Mouse (Mus musculus): ENCODE measurements at regions not wholly inside any gene's neighbourhood (a gene's known extent, or its start where the extent isn't known, plus 50 kb on each side); places are given as distances from the start of the nearest gene placed in this dataset.
"Not testable (repeated sequence)": the region's sequence is repeated elsewhere in the genome, so short reads cannot be mapped to it uniquely, and the experiment has no call there.

DNA sequence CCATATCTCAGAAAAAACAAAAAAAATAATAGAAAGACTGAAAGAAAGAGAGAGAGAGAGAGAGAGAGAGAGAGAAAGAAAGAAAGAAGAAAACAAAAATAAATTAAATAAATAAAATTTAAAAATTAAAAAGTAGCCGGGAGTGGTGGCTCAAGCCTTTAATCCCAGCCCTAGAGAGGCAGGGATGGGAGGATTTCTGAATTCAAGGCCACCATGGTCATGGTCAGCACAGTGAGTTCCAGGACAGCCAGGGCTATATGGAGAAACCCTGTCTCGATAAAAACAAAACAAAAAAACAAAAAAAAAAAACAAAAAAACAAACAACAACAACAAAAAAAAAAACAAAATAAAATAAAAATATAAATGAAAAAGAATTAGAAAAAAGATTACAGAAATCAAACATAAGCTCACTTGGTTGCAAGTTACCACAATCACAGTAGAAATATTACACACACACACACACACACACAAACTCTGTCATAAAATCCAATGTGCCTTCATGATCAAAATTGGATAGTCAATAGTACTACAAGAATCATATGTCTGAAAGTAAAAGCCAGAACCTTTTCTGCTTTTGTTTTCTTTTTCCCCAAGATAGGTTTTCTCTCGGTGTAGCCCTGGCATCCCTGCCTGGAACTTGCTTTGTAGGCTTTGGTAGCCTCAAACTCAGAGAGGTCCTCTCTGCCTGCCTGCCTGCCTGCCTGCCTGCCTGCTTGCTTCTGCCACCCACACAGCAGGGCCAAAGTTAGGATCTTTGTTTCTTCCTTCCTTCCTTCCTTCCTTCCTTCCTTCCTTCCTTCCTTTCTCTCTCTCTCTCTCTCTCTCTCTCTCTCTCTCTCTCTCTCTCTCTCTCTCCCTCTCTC lies 476.1 kb upstream of the Olfr161 start:
- H3K36me3 ChIP-seq (ENCODE audit: control insufficient read depth, insufficient read depth, low read length); H3K4me1 ChIP-seq (ENCODE audit: control insufficient read depth, insufficient read depth, low read length); H3K27ac ChIP-seq (ENCODE audit: low read length); H3K4me2 ChIP-seq (ENCODE audit: low read length); H3K9me3 ChIP-seq (replicated peaks; ENCODE audit: control insufficient read depth, low read length, poor library complexity, severe bottlenecking); H3K9ac ChIP-seq (ENCODE audit: low read depth, low read length); H3K4me3 ChIP-seq (ENCODE audit: low read depth, low read length); H3K27me3 ChIP-seq (ENCODE audit: control insufficient read depth, insufficient read depth, low read depth, low read length): not testable (repeated sequence)
- ATAC-seq, result peak; percentile 94
- WGBS, result 77% methylated on average over 2 of the region's 3 CpGs

DNA sequence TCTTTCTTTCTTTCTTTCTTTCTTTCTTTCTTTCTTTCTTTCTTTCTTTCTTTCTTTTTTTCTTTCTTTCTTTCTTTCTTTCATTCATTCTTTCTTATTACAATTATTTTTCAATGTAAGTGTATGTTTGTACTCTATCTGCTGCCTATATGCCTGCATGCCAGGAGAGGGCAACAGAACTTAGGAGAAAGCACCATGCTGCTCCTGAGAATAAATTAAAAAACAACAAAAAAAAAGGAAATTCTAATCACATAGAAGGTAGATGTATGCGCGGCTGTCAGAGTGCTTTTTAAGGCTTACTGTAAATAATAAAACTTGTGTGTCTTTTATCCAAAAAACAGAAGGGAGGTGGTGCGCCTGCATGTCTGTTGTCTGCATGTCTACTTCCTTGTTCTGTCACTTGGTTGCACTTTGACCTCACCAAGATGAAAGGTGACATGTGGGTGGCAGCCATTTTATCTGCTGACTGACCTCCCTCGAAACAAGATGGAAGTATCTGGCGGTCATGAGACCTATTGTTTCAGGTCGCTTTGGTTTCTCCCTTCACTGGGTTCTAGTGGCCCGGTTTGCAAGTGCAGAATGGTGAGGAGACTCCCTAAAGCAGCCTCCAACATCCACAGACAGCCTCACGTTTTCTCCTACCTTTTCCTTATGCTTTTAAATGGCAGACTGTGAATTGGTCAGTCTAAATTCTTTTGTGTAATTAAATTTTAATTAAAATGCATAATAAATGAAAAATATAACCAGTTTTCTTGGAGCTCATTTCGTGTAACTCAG lies 475.3 kb upstream of the Olfr161 start:
- H3K4me2 ChIP-seq (ENCODE audit: low read length); H3K9me3 ChIP-seq (replicated peaks; ENCODE audit: control insufficient read depth, low read length, poor library complexity, severe bottlenecking); H3K4me1 ChIP-seq (ENCODE audit: control insufficient read depth, insufficient read depth, low read length); H3K27ac ChIP-seq (ENCODE audit: low read length); H3K9ac ChIP-seq (ENCODE audit: low read depth, low read length); H3K27me3 ChIP-seq (ENCODE audit: control insufficient read depth, insufficient read depth, low read depth, low read length); H3K36me3 ChIP-seq (ENCODE audit: control insufficient read depth, insufficient read depth, low read length); H3K4me3 ChIP-seq (ENCODE audit: low read depth, low read length): not testable (repeated sequence)
- ATAC-seq, result peak; percentile 88
- WGBS, result 70% methylated on average over 8 of the region's 9 CpGs

DNA sequence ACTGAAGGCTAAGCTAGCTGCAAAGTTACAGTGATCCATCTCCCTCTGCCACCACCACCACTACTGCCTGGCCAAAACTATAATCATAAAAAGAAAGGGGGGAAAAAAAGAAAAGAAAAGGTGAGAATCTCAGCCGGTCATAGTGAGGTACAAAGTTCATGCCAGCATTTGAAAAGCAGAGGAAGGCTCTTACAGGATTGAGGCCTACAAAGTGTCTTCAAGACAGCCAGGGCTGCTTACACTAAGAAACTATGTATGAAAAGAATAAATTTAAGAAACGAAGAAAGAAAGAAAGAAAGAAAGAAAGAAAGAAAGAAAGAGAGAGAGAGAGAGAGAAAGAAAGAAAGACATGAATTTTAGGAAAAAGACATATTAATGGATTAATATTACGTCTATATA lies 474.7 kb upstream of the Olfr161 start:
- WGBS, result 86% methylated on average over 2 of the region's 3 CpGs
- H3K36me3 ChIP-seq (ENCODE audit: control insufficient read depth, insufficient read depth, low read length); H3K4me2 ChIP-seq (ENCODE audit: low read length); H3K27ac ChIP-seq (ENCODE audit: low read length); H3K4me3 ChIP-seq (ENCODE audit: low read depth, low read length); H3K9me3 ChIP-seq (replicated peaks; ENCODE audit: control insufficient read depth, low read length, poor library complexity, severe bottlenecking); H3K4me1 ChIP-seq (ENCODE audit: control insufficient read depth, insufficient read depth, low read length); ATAC-seq; H3K27me3 ChIP-seq (ENCODE audit: control insufficient read depth, insufficient read depth, low read depth, low read length); H3K9ac ChIP-seq (ENCODE audit: low read depth, low read length): not testable (repeated sequence)

DNA sequence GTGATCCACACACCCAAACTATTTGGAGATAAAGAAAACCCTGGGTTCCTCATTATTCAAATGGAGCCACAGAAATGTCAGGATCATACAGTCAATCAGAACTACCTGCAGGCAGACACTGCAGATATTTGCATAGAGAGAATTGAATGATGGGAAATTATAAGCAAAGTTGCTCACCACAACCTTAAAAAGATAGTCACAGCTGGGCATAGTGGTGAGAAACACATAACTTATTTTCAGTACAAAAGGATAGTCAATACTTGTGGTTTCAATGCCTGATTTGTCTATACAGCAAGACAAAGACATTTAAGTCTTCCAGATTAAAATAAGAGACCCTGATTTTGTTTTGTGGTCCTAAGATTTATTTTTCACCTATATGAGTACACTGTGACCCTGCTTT lies 469.6 kb upstream of the Olfr161 start:
- H3K4me1 ChIP-seq (ENCODE audit: control insufficient read depth, insufficient read depth, low read length); H3K27ac ChIP-seq (ENCODE audit: low read length); H3K27me3 ChIP-seq (ENCODE audit: control insufficient read depth, insufficient read depth, low read depth, low read length); H3K9me3 ChIP-seq (replicated peaks; ENCODE audit: control insufficient read depth, low read length, poor library complexity, severe bottlenecking); H3K9ac ChIP-seq (ENCODE audit: low read depth, low read length); H3K36me3 ChIP-seq (ENCODE audit: control insufficient read depth, insufficient read depth, low read length); ATAC-seq; H3K4me3 ChIP-seq (ENCODE audit: low read depth, low read length); H3K4me2 ChIP-seq (ENCODE audit: low read length): not testable (repeated sequence)

DNA sequence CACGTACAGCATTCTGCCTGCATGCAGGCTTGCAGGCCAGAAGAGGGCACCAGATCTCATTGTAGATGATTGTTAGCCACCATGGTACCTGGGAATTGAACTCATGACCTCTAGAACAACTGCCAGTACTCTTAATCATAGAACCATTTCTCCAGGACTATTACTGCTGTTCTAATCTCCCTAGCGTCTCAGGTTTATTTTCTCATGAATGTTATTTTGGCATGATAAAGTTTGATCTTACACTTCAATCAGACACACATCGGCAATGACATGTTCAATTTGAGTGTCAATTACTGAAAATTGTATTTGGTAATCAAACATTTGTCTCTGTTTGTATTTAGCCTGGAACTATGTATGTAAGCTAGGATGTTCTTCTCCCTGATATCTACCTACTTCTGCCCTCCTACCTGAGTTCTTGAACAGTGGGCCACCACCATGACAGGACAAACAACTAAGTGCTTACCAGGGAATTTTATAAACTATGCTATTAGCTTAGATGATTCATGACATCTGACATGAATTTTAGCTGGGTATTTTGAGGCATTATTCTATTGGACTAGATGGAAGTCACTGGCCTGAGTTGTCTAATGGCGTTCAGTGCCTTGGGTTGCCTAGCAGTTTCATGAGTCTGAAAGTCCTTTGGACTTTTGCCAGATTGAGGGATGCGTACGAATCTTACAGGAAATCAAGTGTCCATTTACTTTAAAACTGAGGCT lies 468.5 kb upstream of the Olfr161 start:
- H3K36me3 ChIP-seq (ENCODE audit: control insufficient read depth, insufficient read depth, low read length); H3K4me2 ChIP-seq (ENCODE audit: low read length); H3K4me3 ChIP-seq (ENCODE audit: low read depth, low read length); H3K27ac ChIP-seq (ENCODE audit: low read length); H3K4me1 ChIP-seq (ENCODE audit: control insufficient read depth, insufficient read depth, low read length); ATAC-seq; H3K27me3 ChIP-seq (ENCODE audit: control insufficient read depth, insufficient read depth, low read depth, low read length); H3K9ac ChIP-seq (ENCODE audit: low read depth, low read length); H3K9me3 ChIP-seq (replicated peaks; ENCODE audit: control insufficient read depth, low read length, poor library complexity, severe bottlenecking): not testable (repeated sequence)
- WGBS, result 56% methylated on average over 4 of the region's 6 CpGs

DNA sequence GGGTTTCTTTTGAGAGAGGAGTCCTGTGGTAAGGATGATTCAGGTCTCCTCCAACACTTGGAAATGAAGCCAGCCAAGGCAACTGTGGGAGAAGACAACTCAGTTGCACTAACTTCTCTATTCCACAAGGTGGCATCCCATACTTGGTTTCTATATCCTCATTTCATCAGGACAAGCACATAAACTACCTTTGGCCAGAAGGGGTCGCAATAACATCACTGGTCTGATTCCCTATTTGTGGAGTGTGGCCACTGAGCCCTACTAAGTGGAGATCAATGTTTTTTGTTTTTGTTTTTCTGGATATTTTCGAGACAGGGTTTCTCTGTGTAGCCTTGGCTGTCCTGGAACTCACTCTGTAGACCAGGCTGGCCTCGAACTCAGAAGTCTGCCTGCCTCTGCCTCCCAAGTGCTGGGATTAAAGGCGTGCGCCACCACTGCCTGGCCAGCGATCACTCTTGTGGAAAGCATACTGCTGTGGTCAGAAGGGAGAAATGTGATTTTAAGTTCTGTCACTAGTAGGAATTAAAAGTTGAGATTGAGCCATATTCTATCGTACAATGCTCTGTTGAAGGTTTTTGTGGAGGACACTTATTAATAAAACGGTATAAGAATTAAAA lies 467.9 kb upstream of the Olfr161 start:
- H3K4me1 ChIP-seq (ENCODE audit: control insufficient read depth, insufficient read depth, low read length); H3K27me3 ChIP-seq (ENCODE audit: control insufficient read depth, insufficient read depth, low read depth, low read length); H3K27ac ChIP-seq (ENCODE audit: low read length); H3K4me3 ChIP-seq (ENCODE audit: low read depth, low read length); H3K36me3 ChIP-seq (ENCODE audit: control insufficient read depth, insufficient read depth, low read length); H3K9ac ChIP-seq (ENCODE audit: low read depth, low read length); H3K9me3 ChIP-seq (replicated peaks; ENCODE audit: control insufficient read depth, low read length, poor library complexity, severe bottlenecking); ATAC-seq; H3K4me2 ChIP-seq (ENCODE audit: low read length): not testable (repeated sequence)
- 68% methylated on average over 8 of the region's 8 CpGs for WGBS

DNA sequence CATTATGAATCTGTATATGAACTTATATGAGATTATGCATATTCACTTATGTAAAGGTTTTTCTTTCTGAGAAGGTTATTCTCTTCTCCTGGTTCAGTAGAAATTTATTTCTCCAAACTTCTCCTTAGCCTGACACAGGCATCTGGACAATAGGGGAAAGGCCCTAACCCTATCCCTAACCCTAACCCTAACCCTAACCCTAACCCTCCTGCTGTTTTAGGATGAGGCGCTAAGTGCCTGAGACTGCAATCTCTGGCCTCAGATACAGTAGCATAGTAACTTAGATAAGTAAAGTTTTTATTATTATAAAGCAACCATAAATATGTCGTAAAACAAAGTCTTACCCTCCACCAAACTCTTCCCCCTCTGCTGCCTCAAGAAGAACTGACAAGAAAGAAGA lies 463.5 kb upstream of the Olfr161 start:
- H3K36me3 ChIP-seq (ENCODE audit: control insufficient read depth, insufficient read depth, low read length); H3K27me3 ChIP-seq (ENCODE audit: control insufficient read depth, insufficient read depth, low read depth, low read length); H3K4me2 ChIP-seq (ENCODE audit: low read length); H3K27ac ChIP-seq (ENCODE audit: low read length); H3K4me3 ChIP-seq (ENCODE audit: low read depth, low read length); H3K4me1 ChIP-seq (ENCODE audit: control insufficient read depth, insufficient read depth, low read length); ATAC-seq; H3K9me3 ChIP-seq (replicated peaks; ENCODE audit: control insufficient read depth, low read length, poor library complexity, severe bottlenecking); H3K9ac ChIP-seq (ENCODE audit: low read depth, low read length): not testable (repeated sequence)
- 33% methylated on average over 2 of the region's 2 CpGs for WGBS

All from midbrain, embryonic 16.5 days (tissue).